Mouse (Mus musculus) thymus, adult 2 months (tissue): ENCODE results near the gene Sirt4.

Experiments used
- CTCF ChIP-seq: fragments of 200-500 bp; IDR thresholded peaks from 2 replicates; pipeline ENCODE4 v1.5.1; 2012; ENCODE audit warnings: mild to moderate bottlenecking, control low read depth, low read length, moderate library complexity, borderline replicate concordance; ENCODE audit not compliant: control insufficient read depth, poor library complexity, insufficient read depth; ENCODE audit errors: extremely low read depth
- POLR2A ChIP-seq: fragments of 200-500 bp; IDR thresholded peaks from 2 replicates; pipeline ENCODE4 v1.6.1; 2012; ENCODE audit warnings: mild to moderate bottlenecking, low read length, control low read depth, moderate library complexity; ENCODE audit not compliant: control insufficient read depth, poor library complexity, insufficient read depth; ENCODE audit errors: extremely low read depth

DNA sequence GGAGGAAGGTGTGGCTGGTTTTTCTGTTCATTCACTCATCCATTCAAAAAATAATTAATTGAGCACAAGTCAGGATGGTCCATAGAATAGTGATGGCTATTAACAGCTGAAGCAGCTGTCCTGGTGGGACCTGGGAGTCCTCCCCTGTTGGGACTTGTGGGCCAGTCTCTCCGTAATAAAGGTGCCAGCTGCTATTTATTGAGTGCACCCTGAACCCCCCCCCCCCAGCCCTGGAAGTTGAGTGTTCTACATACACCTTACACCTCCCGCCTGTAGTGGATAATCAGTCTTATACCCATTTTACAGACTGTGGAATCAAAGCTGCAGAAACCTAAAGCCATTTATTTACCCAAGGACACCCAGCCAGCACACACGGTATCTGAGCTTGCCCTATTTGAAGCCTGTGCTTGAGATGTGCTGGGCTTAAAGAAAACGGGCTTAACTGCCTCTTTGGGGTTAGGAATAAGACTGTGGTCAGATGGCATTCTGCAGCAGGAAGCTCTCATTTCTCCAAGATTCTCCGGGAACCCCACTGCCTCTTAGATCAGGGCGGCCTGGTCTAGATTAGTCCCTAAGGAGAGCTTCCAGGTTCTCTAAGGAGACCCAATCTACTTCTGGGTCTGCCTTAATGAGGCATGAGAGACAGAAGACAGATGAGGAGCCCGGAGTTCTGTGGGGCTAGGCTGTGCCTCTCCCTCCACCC is 47.1 kb downstream of the Sirt4 start:
- no peak for TF ChIP-seq CTCF
- no peak for TF ChIP-seq POLR2A
